Mouse (Mus musculus): ENCODE measurements around the gene Olfr44. TPM values are rescaled to one million over a fixed set of nuclear protein-coding genes. Genes with fewer than 3 reads are reported as not detected.

Gene Olfr44
- not detected in 2 replicates for polyA plus RNA-seq (2012)

GRCm38 (mm10) chr9:39493895-39494294, at the start of gene Olfr44:
Gene Olfr44, minus strand, starts transcription at chr9:39493995.

GRCm38 (mm10) chr9:39515531-39515930, 21.7 kb upstream of the Olfr44 start, which contains the start of gene Olfr957:
Gene Olfr957, minus strand, starts transcription at chr9:39515809.

DNA sequence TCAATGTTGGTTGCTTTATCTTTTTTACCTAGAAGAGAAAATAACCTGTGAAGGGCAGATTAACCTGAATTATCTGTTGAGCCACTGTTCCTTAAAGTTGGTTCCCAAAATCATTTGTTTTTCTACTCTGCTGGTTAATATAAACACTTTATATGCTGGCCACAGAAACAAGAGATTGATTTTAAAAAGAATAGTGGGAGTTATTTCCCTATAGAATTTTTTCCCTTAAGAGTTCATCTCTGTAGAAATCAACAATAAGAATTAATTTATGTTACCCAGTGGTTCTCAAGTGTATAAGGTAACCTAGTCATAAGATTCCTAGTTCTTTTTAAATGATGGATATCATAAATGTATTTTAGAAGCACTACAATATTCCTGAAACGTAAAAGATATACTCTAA, 22.0 kb downstream of the Olfr44 start, which contains the start of gene Olfr955:
Olfr955 (minus strand) TSS at position 101 of the 400 bp plus-strand sequence.

DNA sequence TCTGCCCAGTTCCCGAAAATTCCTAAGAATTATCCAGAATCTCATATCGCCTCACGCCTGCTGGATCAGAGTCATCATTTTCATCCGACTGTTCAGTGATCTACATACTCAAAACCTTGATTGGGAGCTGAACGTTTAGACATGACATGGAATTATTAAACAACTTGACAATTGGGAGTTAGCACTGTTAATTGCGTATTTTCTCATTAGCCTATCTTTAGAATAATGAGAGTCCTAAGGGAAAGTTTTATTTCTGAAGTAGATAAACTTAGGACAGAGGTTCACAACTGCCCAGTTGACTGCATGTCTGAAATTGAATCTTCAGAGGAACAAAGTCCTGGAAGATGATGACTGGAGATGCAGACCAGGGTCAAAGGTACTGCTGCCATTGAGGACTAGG, 37.4 kb downstream of the Olfr44 start, which contains the start of gene Olfr954:
Olfr954 (plus strand) TSS at position 301 of the 400 bp plus-strand sequence.

Other genes with a start within 250 kb of the Olfr44 start
- not detected in 2 replicates for gene Olfr1537, start 244.0 kb downstream of the Olfr44 start, polyA plus RNA-seq (2012)
- gene Olfr945, start 217.2 kb downstream of the Olfr44 start, polyA plus RNA-seq (2012), result not detected in 2 replicates
- not detected in 2 replicates for gene Olfr948, start 167.9 kb downstream of the Olfr44 start, polyA plus RNA-seq (2012)
- not detected in 2 replicates for gene Olfr951, start 106.6 kb downstream of the Olfr44 start, polyA plus RNA-seq (2012)
- gene Olfr952, start 66.8 kb downstream of the Olfr44 start, polyA plus RNA-seq (2012), result not detected in 2 replicates
- gene Olfr954, start 37.3 kb downstream of the Olfr44 start, polyA plus RNA-seq (2012), result not detected in 2 replicates
- 0.05 TPM in 1 of 2 replicates, not detected in the other for gene Olfr955, start 22.1 kb downstream of the Olfr44 start, polyA plus RNA-seq (2012)
- not detected in 2 replicates for gene Olfr957, start 21.8 kb upstream of the Olfr44 start, polyA plus RNA-seq (2012)
- gene Olfr958, start 60.1 kb upstream of the Olfr44 start, polyA plus RNA-seq (2012), result not detected in 2 replicates
- not detected in 2 replicates for gene Olfr959, start 81.6 kb upstream of the Olfr44 start, polyA plus RNA-seq (2012)
- not detected in 2 replicates for gene AW551984, start 110.4 kb upstream of the Olfr44 start, polyA plus RNA-seq (2012)
- gene Olfr148, start 116.7 kb upstream of the Olfr44 start, polyA plus RNA-seq (2012), result not detected in 2 replicates
- gene Olfr960, start 127.4 kb upstream of the Olfr44 start, polyA plus RNA-seq (2012), result not detected in 2 replicates
- not detected in 2 replicates for gene Olfr961, start 151.1 kb upstream of the Olfr44 start, polyA plus RNA-seq (2012)
- not detected in 2 replicates for gene Olfr963, start 173.2 kb upstream of the Olfr44 start, polyA plus RNA-seq (2012)
- gene Olfr149, start 213.1 kb upstream of the Olfr44 start, polyA plus RNA-seq (2012), result not detected in 2 replicates
- gene Olfr965, start 217.4 kb upstream of the Olfr44 start, polyA plus RNA-seq (2012), result 0.10 TPM in 1 of 2 replicates, not detected in the other
- not detected in 2 replicates for gene Olfr150, start 237.0 kb upstream of the Olfr44 start, polyA plus RNA-seq (2012)